Mouse (Mus musculus): Measurements from ENCODE around the gene Pias4.
"Not testable (repeated sequence)": the region's sequence is repeated elsewhere in the genome, so short reads cannot be mapped to it uniquely, and the experiment has no call there.

Gene Pias4

GRCm38 (mm10) chr10:81190912-81191321 lies 23.2 kb upstream of the Pias4 start:
- DNase-seq = no peak

- peak in 1 of 2 experiments; percentile 71 for DNase-seq
Observed at GRCm38 (mm10) chr10:81190236-81190911, 22.7 kb upstream of the Pias4 start.

DNA sequence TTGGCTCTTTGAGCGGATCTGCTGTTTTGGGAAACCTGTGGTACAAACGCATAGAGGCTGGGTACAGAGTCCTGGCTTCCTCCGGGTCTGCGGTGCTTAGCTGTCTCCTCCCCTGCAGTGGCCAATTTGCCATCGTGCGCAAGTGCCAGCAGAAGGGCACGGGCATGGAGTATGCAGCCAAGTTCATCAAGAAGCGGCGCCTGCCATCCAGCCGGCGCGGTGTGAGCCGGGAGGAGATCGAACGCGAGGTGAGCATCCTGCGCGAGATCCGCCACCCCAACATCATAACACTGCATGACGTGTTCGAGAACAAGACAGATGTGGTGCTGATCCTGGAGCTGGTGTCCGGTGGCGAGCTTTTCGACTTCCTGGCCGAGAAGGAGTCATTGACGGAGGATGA lies 22.1 kb upstream of the Pias4 start:
- DNase-seq = no peak

GRCm38 (mm10) chr10:81187161-81187560 lies 19.4 kb upstream of the Pias4 start:
- no peak for DNase-seq

- DNase-seq = no peak
Observed at GRCm38 (mm10) chr10:81184765-81185164, 17.0 kb upstream of the Pias4 start.

DNA sequence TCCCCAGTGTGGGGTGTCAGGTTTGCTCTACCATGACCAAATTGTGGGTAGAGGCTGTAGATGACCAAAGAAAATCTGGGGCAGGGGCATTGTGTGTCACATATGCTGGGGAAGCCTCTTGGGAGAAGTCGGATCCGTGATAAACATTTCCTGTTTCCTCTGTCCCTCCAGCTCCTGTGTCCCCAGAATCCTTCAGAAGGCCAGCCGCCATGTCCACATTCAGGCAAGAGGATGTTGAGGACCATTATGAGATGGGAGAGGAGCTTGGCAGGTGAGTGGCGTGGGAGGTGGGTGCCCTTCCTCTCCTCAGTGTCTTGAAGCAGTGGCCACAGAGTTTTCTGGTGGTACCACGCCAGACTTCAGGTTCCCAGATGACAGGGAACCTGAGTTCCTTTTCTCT lies 16.1 kb upstream of the Pias4 start, which contains the start of gene 4930442H23Rik:
4930442H23Rik (minus strand) TSS at position 45 of the 400 bp plus-strand sequence.
- no peak for DNase-seq

DNA sequence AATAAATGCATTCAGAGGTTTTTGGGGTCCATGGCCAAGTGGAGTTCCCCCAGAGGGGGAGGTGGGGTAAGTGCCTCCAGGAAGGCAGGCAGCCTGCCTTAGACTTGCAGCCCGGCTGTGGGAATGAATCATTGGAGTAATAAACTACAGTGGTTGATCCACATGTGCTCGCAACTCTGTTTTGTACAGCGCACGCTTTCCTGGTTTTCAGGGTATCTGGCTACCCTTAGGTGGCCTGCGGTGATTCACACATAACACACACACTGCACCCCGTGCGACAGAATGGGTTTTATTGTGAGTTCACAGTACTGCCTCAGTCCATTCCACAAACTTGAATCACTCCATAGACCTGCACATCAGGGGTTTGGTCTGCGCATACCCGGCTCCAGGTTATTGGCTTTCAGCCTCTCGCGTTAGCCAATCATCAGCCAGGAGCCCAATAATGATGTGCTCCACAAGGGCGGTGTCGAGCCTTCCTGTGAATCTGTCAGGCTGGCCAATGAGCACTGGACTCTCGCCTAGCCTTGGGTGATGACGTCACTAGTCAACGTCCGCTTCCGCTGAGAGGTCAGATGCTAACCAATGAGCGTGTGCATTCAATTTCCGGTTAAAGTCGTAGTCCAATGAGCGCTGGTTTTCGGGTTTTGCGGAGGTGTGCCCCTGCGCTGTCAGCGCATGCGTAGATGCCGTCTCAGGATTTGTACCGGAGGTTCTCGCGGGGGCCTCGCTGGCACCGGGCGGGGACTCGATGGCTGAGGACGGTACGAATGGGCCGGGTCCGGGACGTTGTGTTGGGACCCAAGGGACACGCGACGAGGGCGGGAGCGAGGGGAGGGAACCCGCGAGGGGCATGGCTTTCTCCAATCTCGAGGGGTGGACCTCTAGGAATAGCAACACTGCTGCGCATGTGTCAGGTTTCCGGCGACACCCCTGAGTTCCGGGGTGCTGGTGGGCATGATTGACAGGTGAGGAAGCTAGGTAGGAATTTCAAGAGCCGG lies 14.9 kb upstream of the Pias4 start, which contains the start of gene Dapk3:
Dapk3 (plus strand) TSS at position 670 of the 998 bp plus-strand sequence.
- peak; percentile 96 for DNase-seq

DNA sequence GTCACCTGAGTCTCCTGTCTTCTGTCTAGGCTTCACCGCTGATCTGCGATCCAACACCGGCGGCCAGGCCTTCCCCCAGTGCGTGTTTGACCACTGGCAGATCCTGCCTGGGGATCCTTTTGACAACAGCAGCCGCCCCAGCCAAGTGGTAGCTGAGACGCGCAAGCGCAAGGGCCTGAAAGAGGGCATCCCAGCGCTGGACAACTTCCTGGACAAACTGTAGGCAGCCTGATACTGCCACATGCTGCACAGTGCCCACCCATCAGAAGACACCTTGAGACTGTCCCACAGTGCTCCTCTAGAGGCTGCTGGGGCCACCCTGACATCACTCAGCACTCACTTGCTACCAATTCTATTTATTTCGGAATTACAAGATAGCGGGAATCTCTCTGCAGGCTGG lies 14.1 kb upstream of the Pias4 start:
- not testable (repeated sequence) for DNase-seq

- DNase-seq = no peak
Observed at GRCm38 (mm10) chr10:81180946-81181345, 13.2 kb upstream of the Pias4 start.

DNA sequence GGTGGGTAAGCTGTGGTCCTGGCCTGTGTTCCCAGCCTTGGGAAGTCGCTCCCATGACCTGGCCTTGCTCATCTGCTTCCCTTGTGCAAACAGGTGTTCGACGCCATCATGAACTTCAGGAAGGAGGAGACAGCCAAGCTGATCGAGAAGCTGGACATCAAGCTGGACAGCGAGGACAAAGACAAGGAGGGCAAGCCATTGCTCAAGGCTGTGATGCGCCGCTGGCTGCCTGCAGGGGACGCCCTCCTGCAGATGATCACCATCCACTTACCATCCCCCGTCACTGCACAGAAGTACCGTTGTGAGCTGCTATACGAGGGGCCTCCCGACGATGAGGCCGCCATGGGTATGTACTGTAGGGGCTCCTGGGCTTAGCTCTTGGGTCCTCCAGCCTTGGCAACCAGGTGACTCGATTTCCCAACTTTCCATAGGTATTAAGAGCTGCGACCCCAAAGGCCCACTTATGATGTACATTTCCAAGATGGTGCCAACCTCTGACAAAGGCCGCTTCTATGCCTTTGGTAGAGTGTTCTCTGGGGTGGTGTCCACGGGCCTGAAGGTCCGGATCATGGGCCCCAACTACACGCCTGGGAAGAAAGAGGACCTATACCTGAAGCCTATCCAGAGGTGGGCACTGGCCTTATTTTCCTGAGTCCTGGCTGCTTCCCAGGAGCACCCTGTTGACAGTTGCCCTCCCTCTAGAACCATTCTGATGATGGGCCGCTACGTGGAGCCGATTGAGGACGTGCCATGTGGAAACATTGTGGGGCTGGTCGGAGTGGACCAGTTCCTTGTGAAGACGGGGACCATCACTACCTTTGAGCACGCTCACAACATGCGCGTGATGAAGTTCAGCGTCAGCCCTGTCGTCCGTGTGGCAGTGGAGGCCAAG lies 12.0 kb upstream of the Pias4 start:
- no peak for DNase-seq

DNA sequence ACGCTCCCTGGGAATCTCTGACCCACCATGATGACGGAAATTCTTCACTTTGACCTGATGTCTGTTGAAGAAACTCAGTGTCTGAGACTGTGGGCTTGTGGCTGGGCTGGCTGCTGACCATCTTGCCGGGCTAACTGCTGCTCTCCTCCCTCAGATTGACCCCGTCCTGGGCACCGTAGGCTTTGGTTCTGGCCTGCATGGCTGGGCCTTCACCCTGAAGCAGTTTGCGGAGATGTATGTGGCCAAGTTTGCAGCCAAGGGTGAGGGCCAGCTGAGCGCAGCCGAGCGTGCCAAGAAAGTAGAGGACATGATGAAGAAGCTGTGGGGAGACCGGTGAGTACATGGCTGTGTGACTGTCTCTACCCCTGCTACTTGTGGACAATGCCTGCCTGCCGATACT lies 11.2 kb upstream of the Pias4 start:
- no peak for DNase-seq

GRCm38 (mm10) chr10:81177958-81178712 lies 10.4 kb upstream of the Pias4 start:
- DNase-seq = peak in 1 of 2 experiments; percentile 40

DNA sequence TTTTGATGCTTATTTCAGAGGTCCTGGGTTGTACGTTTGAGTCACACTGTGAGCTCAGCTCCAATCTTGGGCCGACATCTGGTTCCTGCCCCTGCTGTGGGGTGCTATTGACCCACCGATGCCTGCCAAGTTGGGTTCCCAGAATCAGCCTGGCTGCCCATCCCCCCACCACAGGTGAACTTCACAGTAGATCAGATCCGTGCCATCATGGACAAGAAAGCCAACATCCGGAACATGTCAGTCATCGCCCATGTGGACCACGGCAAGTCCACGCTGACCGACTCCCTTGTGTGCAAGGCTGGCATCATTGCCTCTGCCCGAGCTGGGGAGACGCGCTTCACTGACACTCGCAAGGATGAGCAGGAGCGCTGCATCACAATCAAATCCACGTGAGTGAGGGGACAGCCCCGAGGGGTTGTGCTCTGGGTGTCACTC lies 9.8 kb upstream of the Pias4 start:
- peak; percentile 57 to 71 for DNase-seq

GRCm38 (mm10) chr10:81176466-81177271 lies 8.9 kb upstream of the Pias4 start, which contains the start of gene Eef2:
Gene Eef2 (plus strand): TSS chr10:81176631.
- DNase-seq = peak; percentile 100

DNA sequence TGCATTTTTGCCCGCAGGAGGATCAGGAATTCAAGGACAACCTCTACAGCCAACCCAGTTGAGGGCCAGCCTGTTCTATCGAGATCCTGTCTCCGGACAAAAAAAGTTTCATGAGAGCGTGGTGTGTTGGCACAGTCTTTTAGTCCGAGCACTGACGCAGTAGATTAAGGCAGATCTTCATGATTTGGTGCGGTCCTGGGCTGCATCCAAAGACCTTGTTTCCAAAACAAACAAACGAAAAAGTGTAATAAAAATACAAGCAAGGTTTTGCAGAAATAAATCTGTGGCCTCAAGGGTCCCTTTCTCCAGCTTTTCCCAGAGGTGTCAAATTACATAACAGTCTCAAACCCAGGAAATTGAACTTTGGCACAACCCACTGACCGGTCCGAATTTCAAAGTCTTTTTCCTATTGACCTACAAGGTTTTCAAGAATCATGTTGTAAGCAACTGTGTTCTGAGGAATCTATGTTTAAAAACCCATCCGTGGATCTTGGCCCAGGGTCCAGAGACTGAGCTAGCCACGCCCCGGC lies 8.3 kb upstream of the Pias4 start:
- DNase-seq = peak in 1 of 2 experiments; percentile 58

DNA sequence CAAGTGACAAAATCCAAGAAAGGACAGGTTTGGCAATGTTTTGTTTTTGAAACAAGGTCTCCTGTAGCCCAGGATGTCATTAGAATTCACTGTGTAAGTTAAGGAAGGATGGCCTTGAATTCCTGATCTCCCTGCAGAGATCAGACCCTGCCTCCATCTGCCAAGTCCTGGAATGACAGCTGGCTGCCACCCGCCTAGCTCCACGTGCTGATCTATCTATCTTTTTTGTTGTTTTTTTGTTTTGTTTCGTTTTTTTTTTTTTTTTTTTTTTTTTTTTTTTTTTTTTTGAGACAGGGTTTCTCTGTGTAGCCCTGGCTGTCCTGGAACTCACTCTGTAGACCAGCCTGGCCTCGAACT lies 7.6 kb upstream of the Pias4 start:
- DNase-seq = peak in 1 of 2 experiments; percentile 58

DNA sequence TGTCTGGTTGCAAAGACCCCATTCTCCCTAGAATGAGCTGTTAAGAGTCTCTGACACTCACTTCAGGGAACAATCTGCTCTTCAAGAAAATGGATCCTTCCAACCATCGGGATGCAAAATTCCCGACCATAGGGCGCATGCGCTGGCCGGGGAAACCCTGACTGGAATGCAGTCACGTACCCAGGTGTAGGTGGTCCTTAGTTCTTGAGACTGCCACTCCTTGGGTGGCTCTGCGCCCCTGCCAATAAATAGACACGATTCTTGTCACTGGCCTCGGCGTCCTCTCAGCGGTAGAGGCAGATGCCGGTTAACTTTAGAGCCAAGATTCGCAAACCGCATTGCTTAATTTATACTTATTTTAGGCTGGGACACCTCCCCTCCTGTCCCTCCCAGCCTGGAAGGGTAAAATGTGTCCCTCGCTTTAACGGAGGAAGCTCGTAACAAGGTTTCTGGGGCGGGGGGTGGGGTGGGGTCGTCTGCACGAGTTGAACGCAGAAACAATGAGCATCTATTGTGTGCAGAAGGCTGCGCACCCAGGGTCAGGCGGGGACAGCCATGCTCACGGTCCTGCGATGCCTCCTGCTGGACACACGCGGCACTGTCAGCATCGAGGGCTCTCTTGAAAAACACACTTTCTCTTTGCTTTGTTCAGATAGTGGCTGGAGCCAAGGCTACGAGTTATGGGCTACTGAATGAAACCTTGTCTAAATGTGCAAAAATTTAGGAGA lies 7.1 kb upstream of the Pias4 start:
- DNase-seq = peak; percentile 96

DNA sequence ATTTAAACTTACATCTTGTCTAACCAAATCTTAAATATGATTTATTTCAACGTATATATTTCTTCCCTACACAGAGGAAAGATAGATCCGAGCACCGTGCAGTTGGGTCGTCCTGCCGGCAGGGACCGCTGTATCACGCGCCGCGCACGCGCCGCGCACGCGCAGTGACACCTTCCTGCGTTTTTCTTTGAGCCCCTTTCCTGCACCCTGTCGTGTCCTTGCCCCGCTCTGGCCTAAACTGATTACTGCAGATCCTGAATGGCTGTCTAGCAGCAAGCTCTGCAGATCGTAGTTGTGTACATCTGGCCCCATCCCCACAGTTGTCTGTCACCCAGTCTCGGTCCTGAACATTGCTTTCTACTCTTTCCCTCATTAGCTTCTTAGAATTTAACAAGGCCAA lies 5.4 kb upstream of the Pias4 start:
- DNase-seq = peak; percentile 89 to 92

GRCm38 (mm10) chr10:81169411-81169900 lies 1.7 kb upstream of the Pias4 start:
- DNase-seq = peak in 1 of 2 experiments; percentile 38

All from cerebellum, postnatal 25 days (tissue).